Mouse (Mus musculus) stomach, postnatal 0 days (tissue): ENCODE measurements around the gene Pold4. TPM values are rescaled to one million over a fixed set of nuclear protein-coding genes. Genes with fewer than 3 reads are reported as not detected.

Experiments
- ATAC-seq: fragments of 200-750 bp; cut with Nextera tagmentation; 2 replicates; pipeline ENCODE4 v1.8.0; 2017; ENCODE audit not compliant: low FRiP score, low TSS enrichment
- DNase-seq: peaks from one replicate; pipeline ENCODE4 v3.0.0-alpha.2; 2016; ENCODE audit warnings: low spot score
- H3K27ac ChIP-seq: fragments of 300-500 bp; sonication (generic); replicated peaks from 2 replicates; pipeline ENCODE4 v1.5.1; 2014; ENCODE audit warnings: mild to moderate bottlenecking, control low read depth
- H3K27me3 ChIP-seq: fragments of 300-500 bp; sonication (generic); 2 replicates; pipeline ENCODE4 v1.6.1; 2014; ENCODE audit warnings: low read length; ENCODE audit not compliant: control insufficient read depth, insufficient read depth
- H3K36me3 ChIP-seq: fragments of 300-500 bp; sonication (generic); 2 replicates; pipeline ENCODE4 v1.6.1; 2014; ENCODE audit warnings: low read length, mixed read lengths; ENCODE audit not compliant: control insufficient read depth, insufficient read depth
- H3K4me1 ChIP-seq: fragments of 300-500 bp; sonication (generic); replicated peaks from 2 replicates; pipeline ENCODE4 v1.6.1; 2014; ENCODE audit warnings: antibody characterized with exemption; ENCODE audit not compliant: control insufficient read depth, insufficient read depth
- H3K4me2 ChIP-seq: fragments of 300-500 bp; sonication (generic); replicated peaks from 2 replicates; pipeline ENCODE4 v1.6.1; 2014; ENCODE audit warnings: low read depth, mild to moderate bottlenecking, control low read depth, moderate library complexity
- H3K4me3 ChIP-seq: fragments of 300-500 bp; sonication (generic); 2 replicates; pipeline ENCODE4 v1.5.1; 2014; ENCODE audit warnings: low read depth, low read length, control low read depth
- H3K9ac ChIP-seq: fragments of 300-500 bp; sonication (generic); 2 replicates; pipeline ENCODE4 v1.6.1; 2014; ENCODE audit warnings: mild to moderate bottlenecking, low read length, control low read depth, mixed read lengths
- H3K9me3 ChIP-seq: fragments of 300-500 bp; sonication (generic); 2 replicates; pipeline ENCODE4 v1.6.1; 2016; ENCODE audit warnings: low read length; ENCODE audit not compliant: control insufficient read depth
- CTCF ChIP-seq: IDR thresholded peaks from 2 replicates; pipeline ENCODE4 v1.5.1; 2016; ENCODE audit warnings: antibody characterized with exemption, low read depth, mild to moderate bottlenecking, moderate library complexity
- EP300 ChIP-seq: optimal IDR thresholded peaks from 2 replicates; pipeline ENCODE3; 2016; ENCODE audit warnings: antibody characterized with exemption
- WGBS: fragments of 180-500 bp; shearing (Covaris S2); extraction: QIAGEN DNeasy Blood & Tissue Kit; methylation state at CpG from one replicate; pipeline ENCODE4 v1.1.7; 2014; 5-methylcytosine and 5-hydroxymethylcytosine counted together
- polyA plus RNA-seq: library from polyadenylated mRNA; unstranded; fragments of >200 nt; fragmentation: Nextera tagmentation; extraction: Ambion mirVana; gene quantifications from 2 replicates; pipeline ENCODE4 v1.2.1, GENCODE M21; 2015

The Pold4 gene
- polyA plus RNA-seq, 1 experiment from 2014 or later, result 42.8 TPM

- no peak overlapping the region for H3K4me2 ChIP-seq
- H3K9me3 ChIP-seq, result no peaks in the 10 kb centered on the region
- 73% methylated on average over 6 of the region's 6 CpGs for WGBS
- no peak overlapping the region for H3K27ac ChIP-seq
- no peak overlapping the region for H3K9ac ChIP-seq
- DNase-seq (no peak), ATAC-seq (no peak)
- TF ChIP-seq CTCF, result no peak
- TF ChIP-seq EP300, result no peak
- H3K27me3 ChIP-seq, result no peaks in the 10 kb centered on the region
- H3K4me3 ChIP-seq, result no peak overlapping the region
- H3K36me3 ChIP-seq, result 0 out of 2 replicates have a peak, but pooled peaks cover 3% of the 10 kb centered on the region
- 0 out of 2 replicates have a peak, but pooled peaks cover 5% of the 10 kb centered on the region for H3K4me1 ChIP-seq
Observed at GRCm38 (mm10) chr19:4262756-4263155, 31.1 kb downstream of the Pold4 start.

GRCm38 (mm10) chr19:4263702-4264101, 32.0 kb downstream of the Pold4 start:
- H3K36me3 ChIP-seq, result 0 out of 2 replicates have a peak, but pooled peaks cover 3% of the 10 kb centered on the region
- no peak overlapping the region for H3K9ac ChIP-seq
- DNase-seq, result peak; percentile 83
- 0 out of 2 replicates have a peak, but pooled peaks cover 2% of the 10 kb centered on the region for H3K4me1 ChIP-seq
- WGBS, result 44% methylated on average over 13 of the region's 14 CpGs
- no peak for TF ChIP-seq EP300
- no peak for TF ChIP-seq CTCF
- no peaks in the 10 kb centered on the region for H3K9me3 ChIP-seq
- no peaks in the 10 kb centered on the region for H3K27me3 ChIP-seq
- no peak overlapping the region for H3K27ac ChIP-seq
- ATAC-seq, result peak; percentile 88
- H3K4me2 ChIP-seq, result no peak overlapping the region
- H3K4me3 ChIP-seq, result no peak overlapping the region

- no peaks in the 10 kb centered on the region for H3K27me3 ChIP-seq
- H3K27ac ChIP-seq, result 0 out of 2 replicates have a peak overlapping the region, but pooled peaks have one; percentile 24
- ATAC-seq (no peak), DNase-seq (no peak)
- 95% methylated on average over 6 of the region's 6 CpGs for whole genome bisulfite sequencing
- TF ChIP-seq EP300 (no peak), CTCF (no peak)
- H3K4me2 ChIP-seq, result no peak overlapping the region
- 0 out of 2 replicates have a peak, but pooled peaks cover 3% of the 10 kb centered on the region for H3K36me3 ChIP-seq
- no peaks in the 10 kb centered on the region for H3K9me3 ChIP-seq
- 0 out of 2 replicates have a peak, but pooled peaks cover 2% of the 10 kb centered on the region for H3K4me1 ChIP-seq
- no peak overlapping the region for H3K9ac ChIP-seq
- no peak overlapping the region for H3K4me3 ChIP-seq
Observed at GRCm38 (mm10) chr19:4264171-4264780, 32.6 kb downstream of the Pold4 start.

- ATAC-seq, result no peak
- WGBS, result 62% methylated on average over 4 of the region's 4 CpGs
- H3K27me3 ChIP-seq, result no peaks in the 10 kb centered on the region
- 0 out of 2 replicates have a peak, but pooled peaks cover 2% of the 10 kb centered on the region for H3K4me1 ChIP-seq
- no peak overlapping the region for H3K27ac ChIP-seq
- no peak overlapping the region for H3K4me3 ChIP-seq
- H3K4me2 ChIP-seq, result no peak overlapping the region
- DNase-seq, result no peak
- peak; percentile 38 for TF ChIP-seq CTCF
- TF ChIP-seq EP300, result no peak
- no peaks in the 10 kb centered on the region for H3K9me3 ChIP-seq
- H3K9ac ChIP-seq, result no peak overlapping the region
- H3K36me3 ChIP-seq, result 0 out of 2 replicates have a peak, but pooled peaks cover 3% of the 10 kb centered on the region
Observed at GRCm38 (mm10) chr19:4265956-4266355, 34.3 kb downstream of the Pold4 start.

- ATAC-seq (peak; percentile 96), DNase-seq (peak; percentile 95)
- 7% methylated on average over 44 of the region's 46 CpGs for WGBS
- Histone ChIP-seq H3K9ac (peak within 1 kb of the TSS; percentile 72), H3K4me2 (peak within 1 kb of the TSS; percentile 77), H3K36me3 (0 out of 2 replicates have a peak, but pooled peaks cover 3% of the 10 kb centered on the region), H3K27me3 (no peaks in the 10 kb centered on the region), H3K27ac (peak within 1 kb of the TSS; percentile 90), H3K9me3 (no peaks in the 10 kb centered on the region), H3K4me1 (0 out of 2 replicates have a peak, but pooled peaks cover 2% of the 10 kb centered on the region), H3K4me3 (peak within 1 kb of the TSS; percentile 55)
- no peak for TF ChIP-seq CTCF
- TF ChIP-seq EP300, result no peak
Observed at GRCm38 (mm10) chr19:4268566-4269361, 37.1 kb downstream of the Pold4 start, which contains the start of gene Ssh3. Ssh3 (minus strand) TSS chr19:4269180.

GRCm38 (mm10) chr19:4270187-4270586, 38.5 kb downstream of the Pold4 start:
- Histone ChIP-seq H3K9ac (no peak overlapping the region), H3K27me3 (no peaks in the 10 kb centered on the region)
- ATAC-seq, result no peak

More at GRCm38 (mm10) chr19:4270187-4270586, 38.5 kb downstream of the Pold4 start:
- Histone ChIP-seq H3K4me2 (no peak overlapping the region), H3K4me3 (no peak overlapping the region), H3K9me3 (no peaks in the 10 kb centered on the region), H3K4me1 (no peaks in the 10 kb centered on the region), H3K27ac (no peak overlapping the region), H3K36me3 (no peaks in the 10 kb centered on the region)
- DNase-seq, result no peak
- 76% methylated on average over 6 of the region's 6 CpGs for WGBS
- no peak for TF ChIP-seq CTCF
- TF ChIP-seq EP300, result no peak
